Mouse (Mus musculus) bone marrow, adult 2 months (tissue): ENCODE results near the gene Mpzl2. TPM values are rescaled to one million over a fixed set of nuclear protein-coding genes. Genes with fewer than 3 reads are reported as not detected.

Source experiments
- H3K27ac ChIP-seq: fragments of 200-500 bp; 2 replicates; pipeline ENCODE4 v1.5.1; 2012; ENCODE audit warnings: low read depth, mild to moderate bottlenecking, control low read depth, inconsistent platforms, low read length; ENCODE audit not compliant: control insufficient read depth, poor library complexity, insufficient read depth
- H3K4me1 ChIP-seq: fragments of 200-500 bp; 2 replicates; pipeline ENCODE4 v1.6.1; 2011; ENCODE audit warnings: low read length; ENCODE audit not compliant: control insufficient read depth, insufficient read depth
- H3K4me3 ChIP-seq: fragments of 200-500 bp; replicated peaks from 2 replicates; pipeline ENCODE3; 2011; ENCODE audit warnings: mild to moderate bottlenecking, low read depth, low read length, control low read depth; ENCODE audit not compliant: control insufficient read depth
- CTCF ChIP-seq: fragments of 200-500 bp; IDR thresholded peaks from 2 replicates; pipeline ENCODE4 v1.5.1; 2011; ENCODE audit warnings: low read length, control low read depth; ENCODE audit not compliant: control insufficient read depth, insufficient read depth
- POLR2A ChIP-seq: fragments of 200-500 bp; IDR thresholded peaks from 2 replicates; pipeline ENCODE4 v1.6.1; 2011; ENCODE audit warnings: low read depth, mild to moderate bottlenecking, control low read depth, low read length, borderline replicate concordance; ENCODE audit not compliant: control insufficient read depth
- WGBS: fragments of 180-500 bp; shearing (Covaris S2); methylation state at CpG from one replicate; pipeline ENCODE4 v1.1.7; 2018; 5-methylcytosine and 5-hydroxymethylcytosine counted together
- polyA plus RNA-seq: library from polyadenylated mRNA; stranded (reverse); fragments of >200 nt; gene quantifications from 2 replicates; pipeline ENCODE4 v1.2.4, GENCODE M21; 2011; ENCODE audit warnings: low replicate concordance; ENCODE audit not compliant: missing spikeins, insufficient read depth, insufficient read length

The Mpzl2 gene
- polyA plus RNA-seq, 1 experiment: 2.2 TPM

- WGBS: 22% methylated on average over 14 of the region's 14 CpGs
- no peak overlapping the region for H3K4me3 ChIP-seq
- TF ChIP-seq POLR2A (no peak), CTCF (no peak)
- no peak overlapping the region for H3K27ac ChIP-seq
- no peaks in the 10 kb centered on the region for H3K4me1 ChIP-seq
Observed at GRCm38 (mm10) chr9:45040066-45040845, 657 bp downstream of the Mpzl2 start.

GRCm38 (mm10) chr9:45041131-45041838 lies 1.7 kb downstream of the Mpzl2 start:
- WGBS: 26% methylated on average over 17 of the region's 17 CpGs
- Histone ChIP-seq H3K4me3 (no peak overlapping the region), H3K4me1 (no peaks in the 10 kb centered on the region), H3K27ac (no peak overlapping the region)
- TF ChIP-seq POLR2A: no peak
- no peak for TF ChIP-seq CTCF

DNA sequence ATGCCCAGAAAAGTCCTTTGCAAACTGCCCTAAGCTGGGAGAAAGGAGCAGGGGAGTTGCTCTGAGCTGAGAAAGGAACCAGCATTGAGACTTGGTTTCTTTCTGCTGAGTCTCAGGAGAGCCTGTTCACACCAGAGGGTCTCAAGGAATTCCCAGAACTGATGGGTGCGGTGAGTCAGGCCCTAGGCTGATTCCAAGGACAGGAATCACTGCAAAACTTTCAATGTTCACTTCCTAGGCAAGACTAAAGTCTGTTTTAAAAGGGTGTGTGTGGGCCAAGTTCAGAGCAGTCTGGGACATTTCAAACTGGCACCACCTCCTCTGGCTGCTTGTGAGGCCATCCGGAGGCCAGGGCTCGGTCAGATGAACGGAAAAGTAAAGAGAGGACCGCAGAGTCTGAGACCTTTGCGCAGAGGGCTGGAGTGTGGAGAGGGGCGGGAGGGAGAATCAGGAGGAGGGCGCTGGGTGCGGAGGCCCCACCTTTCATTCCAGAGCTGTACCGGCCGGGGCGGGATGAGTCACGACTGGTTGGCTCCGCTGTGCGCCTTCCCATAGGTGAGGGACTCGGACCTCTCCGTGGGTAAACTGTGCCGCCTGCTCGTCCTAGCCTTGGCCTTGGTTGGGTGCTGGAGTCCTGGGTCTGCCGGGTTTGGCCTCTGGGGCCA lies 2.6 kb downstream of the Mpzl2 start:
- TF ChIP-seq POLR2A (no peak), CTCF (no peak)
- 3% methylated on average over 20 of the region's 20 CpGs for WGBS
- H3K4me1 ChIP-seq: no peaks in the 10 kb centered on the region
- no peak overlapping the region for H3K4me3 ChIP-seq
- no peak overlapping the region for H3K27ac ChIP-seq

DNA sequence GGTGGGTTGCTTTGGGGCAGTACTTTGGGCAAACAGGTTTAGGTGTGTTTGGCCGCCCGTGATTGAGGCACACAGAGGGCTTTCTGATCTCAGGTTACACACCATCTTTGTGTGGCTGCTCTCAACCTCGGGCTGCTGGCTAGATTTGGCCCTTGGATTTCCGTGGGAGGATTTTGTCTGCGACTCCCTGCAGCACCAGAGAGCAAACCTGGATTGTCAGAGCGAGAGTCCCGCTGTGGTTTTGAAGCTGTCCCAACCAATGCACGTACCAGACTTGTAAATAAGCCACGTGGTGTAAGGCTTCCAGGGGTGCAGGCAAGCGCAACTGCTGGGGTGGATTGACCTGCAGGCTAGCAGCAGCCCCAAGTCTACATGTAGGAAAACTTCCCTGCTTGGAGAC lies 3.3 kb downstream of the Mpzl2 start:
- 3% methylated on average over 10 of the region's 10 CpGs for WGBS
- H3K4me3 ChIP-seq: no peak overlapping the region
- no peak overlapping the region for H3K27ac ChIP-seq

GRCm38 (mm10) chr9:45046973-45047372 lies 7.4 kb downstream of the Mpzl2 start:
- 78% methylated on average over 16 of the region's 16 CpGs for WGBS
- H3K4me1 ChIP-seq: no peaks in the 10 kb centered on the region; the same call in 1 of the 2 replicates
- TF ChIP-seq POLR2A (no peak), CTCF (no peak)
- H3K4me3 ChIP-seq: no peak overlapping the region
- H3K27ac ChIP-seq: no peak overlapping the region

More for the DNA sequence above, 3.3 kb downstream of the Mpzl2 start:
- TF ChIP-seq POLR2A: no peak
- TF ChIP-seq CTCF: no peak
- no peaks in the 10 kb centered on the region for H3K4me1 ChIP-seq

DNA sequence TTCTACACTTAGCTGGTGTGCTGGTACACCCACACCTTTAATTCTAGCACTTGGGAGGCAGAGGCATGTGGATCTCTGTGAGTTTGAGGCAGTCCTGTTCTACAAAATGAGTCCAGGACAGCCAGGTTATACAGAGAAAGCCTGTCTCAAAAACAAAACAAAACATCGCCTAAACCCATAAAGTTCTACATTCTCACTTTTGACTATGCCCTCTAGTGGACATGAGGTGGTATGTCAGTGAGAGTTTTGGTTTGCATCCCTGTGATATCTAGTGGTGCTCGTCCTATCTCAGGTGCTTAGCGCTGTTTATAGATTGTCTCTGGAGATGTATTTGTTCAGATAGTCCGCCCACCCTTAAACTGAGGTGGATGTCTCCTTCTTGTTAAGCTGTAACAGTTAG lies 8.9 kb downstream of the Mpzl2 start:
- 15% methylated on average over 4 of the region's 4 CpGs for WGBS
- H3K4me1 ChIP-seq: no peaks in the 10 kb centered on the region; the same call in 1 of the 2 replicates
- H3K27ac ChIP-seq: no peak overlapping the region
- no peak overlapping the region for H3K4me3 ChIP-seq
- TF ChIP-seq CTCF (peak; percentile 39), POLR2A (no peak)

GRCm38 (mm10) chr9:45049731-45050130 lies 10.1 kb downstream of the Mpzl2 start:
- Histone ChIP-seq H3K4me1 (no peaks in the 10 kb centered on the region; the same call in 1 of the 2 replicates), H3K27ac (peak overlapping the region; percentile 51; the same call in 1 of the 2 replicates), H3K4me3 (no peak overlapping the region)
- no peak for TF ChIP-seq POLR2A
- TF ChIP-seq CTCF: no peak
- 5% methylated on average over 1 of the region's 1 CpGs for WGBS

DNA sequence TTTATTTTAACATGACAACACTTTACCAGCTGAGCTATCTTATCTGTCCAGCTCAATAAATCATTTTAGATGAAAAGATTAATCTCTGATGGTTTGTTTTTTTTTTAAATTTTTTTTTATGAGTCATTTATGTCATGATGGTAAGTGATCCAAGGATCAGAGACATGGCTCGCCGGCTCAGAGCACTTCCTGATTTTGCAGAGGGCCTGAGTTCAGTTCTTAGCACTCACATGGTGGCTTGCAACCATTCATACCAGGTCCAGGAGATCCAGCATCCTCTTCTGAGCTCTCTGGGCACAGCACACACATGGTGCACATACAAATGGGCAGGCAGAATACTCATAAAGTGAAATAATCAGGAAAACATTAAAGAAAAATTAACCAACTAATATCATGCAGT lies 10.7 kb downstream of the Mpzl2 start:
- no peaks in the 10 kb centered on the region; the same call in 1 of the 2 replicates for H3K4me1 ChIP-seq
- TF ChIP-seq POLR2A: no peak
- TF ChIP-seq CTCF: no peak
- WGBS: 70% methylated on average over 2 of the region's 2 CpGs
- no peak overlapping the region for H3K27ac ChIP-seq
- no peak overlapping the region for H3K4me3 ChIP-seq
